Mouse (Mus musculus) myocyte (in vitro differentiated cells): ENCODE data around the gene Tmem147. TPM values are rescaled to one million over a fixed set of nuclear protein-coding genes. Genes with fewer than 3 reads are reported as not detected.
"Not testable (repeated sequence)": the region's sequence is repeated elsewhere in the genome, so short reads cannot be mapped to it uniquely, and the experiment has no call there.

Experiments used
- H3K27me3 ChIP-seq: one replicate; pipeline ENCODE4 v1.6.1; 2011; ENCODE audit not compliant: control insufficient read depth, insufficient read depth, insufficient read length
- H3K36me3 ChIP-seq: one replicate; pipeline ENCODE4 v1.6.1; 2011; ENCODE audit not compliant: control insufficient read depth, insufficient read depth
- H3K4me2 ChIP-seq: one replicate; pipeline ENCODE4 v1.6.1; 2011; ENCODE audit warnings: low read depth, control low read depth
- H3K4me3 ChIP-seq: one replicate; pipeline ENCODE4 v1.5.1; 2011; ENCODE audit warnings: mild to moderate bottlenecking, control low read depth, moderate library complexity
- H3K79me2 ChIP-seq: one replicate; pipeline ENCODE4 v1.6.1; 2011; ENCODE audit not compliant: control insufficient read depth, insufficient read depth
- H3ac ChIP-seq: one replicate; pipeline ENCODE4 v1.6.1; 2011; ENCODE audit not compliant: control insufficient read depth, insufficient read length
- CEBPB ChIP-seq: IDR thresholded peaks from 2 replicates; pipeline ENCODE4 v1.6.1; 2011; ENCODE audit warnings: mild to moderate bottlenecking, moderate library complexity; ENCODE audit not compliant: poor library complexity, insufficient read depth, severe bottlenecking
- E2F4 ChIP-seq: IDR thresholded peaks from one replicate; pipeline ENCODE4 v1.6.1; 2011; ENCODE audit warnings: mild to moderate bottlenecking, control low read depth, moderate library complexity; ENCODE audit not compliant: insufficient read depth
- MAX ChIP-seq: IDR thresholded peaks from one replicate; pipeline ENCODE4 v1.6.1; 2011; ENCODE audit warnings: low read depth, mild to moderate bottlenecking, control low read depth
- MYOD1 ChIP-seq, 3 experiments: IDR thresholded peaks; one replicate each; pipeline ENCODE4 v1.6.1; 2011; ENCODE audit warnings: control low read depth in 2 of 3, low read depth in 2 of 3, mild to moderate bottlenecking in 2 of 3, moderate library complexity in 1 of 3; ENCODE audit not compliant: insufficient read length in 2 of 3, control insufficient read depth in 1 of 3
- MYOG ChIP-seq, 3 experiments: IDR thresholded peaks; one replicate each; pipeline ENCODE4 v1.6.1; 2011; ENCODE audit warnings: control low read depth in 2 of 3, low read depth in 2 of 3, mild to moderate bottlenecking in 2 of 3; ENCODE audit not compliant: insufficient read length in 2 of 3, control insufficient read depth in 1 of 3, insufficient read depth in 1 of 3
- POLR2A ChIP-seq: IDR thresholded peaks from one replicate; pipeline ENCODE4 v1.6.1; 2011; ENCODE audit warnings: low read depth, mild to moderate bottlenecking, control low read depth, moderate library complexity; ENCODE audit not compliant: insufficient read length
- POLR2AphosphoS2 ChIP-seq: IDR thresholded peaks from one replicate; pipeline ENCODE4 v1.6.1; 2011; ENCODE audit warnings: low read depth, control low read depth; ENCODE audit not compliant: insufficient read length
- REST ChIP-seq: IDR thresholded peaks from one replicate; pipeline ENCODE4 v1.6.1; 2011; ENCODE audit warnings: mild to moderate bottlenecking, control low read depth, moderate library complexity; ENCODE audit not compliant: insufficient read depth, insufficient read length
- SRF ChIP-seq: IDR thresholded peaks from one replicate; pipeline ENCODE4 v1.6.1; 2011; ENCODE audit warnings: low read depth; ENCODE audit not compliant: control insufficient read depth, insufficient read length
- USF1 ChIP-seq: IDR thresholded peaks from one replicate; pipeline ENCODE4 v1.6.1; 2011; ENCODE audit warnings: low read depth, mild to moderate bottlenecking, control low read depth, moderate library complexity
- polyA plus RNA-seq: library from polyadenylated mRNA; unstranded; fragments of >200 nt; fragmentation: generic; extraction: Trizol; gene quantifications from one replicate; pipeline ENCODE4 v1.2.1, GENCODE M21; 2012; ENCODE audit warnings: missing spikeins

Gene Tmem147
- polyA plus RNA-seq, 1 experiment, result 241 TPM

- no peak overlapping the region for H3K4me3 ChIP-seq
- H3ac ChIP-seq, result no peak overlapping the region
- TF ChIP-seq SRF (no peak), MAX (no peak), E2F4 (no peak), MYOD1 (IDR thresholded peaks at IDR 0.05; ENCODE audit: control insufficient read depth in 1 of 3, insufficient read length in 2 of 3, low read depth in 2 of 3) (no peak)
- no peaks in the 10 kb centered on the region for H3K36me3 ChIP-seq
- H3K27me3 ChIP-seq, result no peaks in the 10 kb centered on the region
- H3K79me2 ChIP-seq, result no peaks in the 10 kb centered on the region
- no peak overlapping the region for H3K4me2 ChIP-seq
Observed at GRCm38 (mm10) chr7:30736211-30736610, 6.9 kb upstream of the Tmem147 start.

GRCm38 (mm10) chr7:30730064-30730722, 853 bp upstream of the Tmem147 start:
- Histone ChIP-seq H3K4me3 (peak overlapping the region; percentile 89), H3K4me2 (peak overlapping the region; percentile 71), H3K79me2 (peaks cover 11% of the 10 kb centered on the region), H3ac (peak overlapping the region; percentile 68)
- H3K36me3 ChIP-seq, H3K27me3 ChIP-seq: not testable (repeated sequence)

DNA sequence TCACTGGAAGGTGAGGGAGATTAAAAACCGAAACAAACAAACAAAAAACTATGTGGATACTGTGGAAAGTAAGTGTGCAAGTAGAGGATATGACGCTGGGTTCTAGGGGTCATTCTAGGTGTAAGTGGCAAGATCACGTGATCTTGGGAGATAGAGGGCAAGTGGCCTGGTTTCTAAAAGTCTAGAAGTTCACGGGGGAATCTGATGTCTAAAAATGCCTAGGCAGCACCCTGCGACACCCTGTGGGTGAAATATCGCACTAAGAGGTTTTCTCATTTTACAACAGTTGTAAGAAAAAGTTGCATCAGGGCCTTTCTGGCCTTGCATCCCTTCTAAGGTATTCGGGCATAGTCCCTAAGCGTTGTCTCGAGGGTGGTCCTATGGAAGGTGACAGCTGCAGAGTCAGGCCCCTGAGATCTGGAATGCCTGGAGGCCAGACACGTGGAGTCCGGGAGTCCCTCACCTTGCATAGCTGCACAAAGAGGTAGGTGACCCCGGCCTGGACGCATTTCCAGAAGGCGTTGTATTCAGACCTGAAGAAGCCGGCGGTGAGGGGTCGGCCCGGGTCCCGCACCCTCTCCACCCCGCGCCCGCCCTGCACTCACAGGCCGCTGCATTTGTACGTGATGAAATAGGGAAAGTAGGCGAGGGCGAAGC, 473 bp downstream of the Tmem147 start:
- peak overlapping the region; percentile 89 for H3K4me3 ChIP-seq
- H3ac ChIP-seq, result peak overlapping the region; percentile 68
- H3K79me2 ChIP-seq, result peaks cover 11% of the 10 kb centered on the region
- H3K4me2 ChIP-seq, result peak overlapping the region; percentile 90
- peaks cover 7% of the 10 kb centered on the region for H3K36me3 ChIP-seq
- H3K27me3 ChIP-seq, result no peaks in the 10 kb centered on the region
- no peak for TF ChIP-seq REST
- peak in 1 of 3 experiments; percentile 12 for TF ChIP-seq MYOD1 (IDR thresholded peaks at IDR 0.05; ENCODE audit: control insufficient read depth in 1 of 3, insufficient read length in 2 of 3, low read depth in 2 of 3)
- TF ChIP-seq MYOG (IDR thresholded peaks at IDR 0.05; ENCODE audit: control insufficient read depth in 1 of 3, insufficient read depth in 1 of 3, insufficient read length in 2 of 3, low read depth in 2 of 3), result peak in 1 of 3 experiments; percentile 21
- TF ChIP-seq POLR2AphosphoS2, result no peak
- TF ChIP-seq E2F4, result no peak
- peak; percentile 68 for TF ChIP-seq USF1

GRCm38 (mm10) chr7:30728214-30728613, 1.1 kb downstream of the Tmem147 start:
- Histone ChIP-seq H3K36me3 (peaks cover 7% of the 10 kb centered on the region), H3K4me2 (peak overlapping the region; percentile 90), H3K27me3 (no peaks in the 10 kb centered on the region), H3ac (no peak overlapping the region), H3K79me2 (peaks cover 11% of the 10 kb centered on the region), H3K4me3 (peak overlapping the region; percentile 89)
- TF ChIP-seq USF1 (no peak), REST (no peak)

DNA sequence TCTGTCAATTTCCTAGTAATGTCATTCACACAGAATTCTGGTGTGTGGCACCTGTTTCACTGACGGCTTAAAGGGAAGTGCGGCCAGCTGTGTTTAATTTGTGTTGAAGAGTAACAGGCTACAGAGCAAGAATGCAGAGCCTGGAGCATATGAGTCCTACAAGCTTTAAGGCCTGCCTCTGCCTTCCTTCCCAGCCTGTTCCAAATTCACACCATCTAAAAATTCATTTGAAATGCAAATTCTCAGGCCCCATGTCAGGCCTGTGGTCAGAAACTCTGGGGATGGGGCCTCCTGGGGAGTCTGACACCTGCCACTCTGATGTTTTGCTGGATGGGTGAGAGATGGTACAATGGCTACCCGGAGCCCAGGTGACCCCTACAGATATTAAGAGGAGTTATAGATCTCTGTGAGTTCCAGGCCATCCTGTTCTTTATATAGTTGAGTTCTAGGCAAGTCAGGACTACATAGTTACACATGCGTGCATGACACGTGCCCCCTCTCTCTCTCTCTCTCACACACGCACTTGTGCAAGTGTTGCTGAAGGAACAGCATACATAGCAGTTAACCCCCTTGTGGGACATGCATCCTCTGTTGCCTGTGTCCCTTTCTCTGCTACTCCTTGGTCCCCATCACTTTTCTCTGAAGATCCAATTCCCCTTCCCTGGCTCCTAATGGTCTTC, 5.9 kb downstream of the Tmem147 start:
- Histone ChIP-seq H3K27me3 (peaks cover 28% of the 10 kb centered on the region), H3K4me3 (no peak overlapping the region)
- TF ChIP-seq CEBPB (no peak), POLR2AphosphoS2 (peak; percentile 58)

DNA sequence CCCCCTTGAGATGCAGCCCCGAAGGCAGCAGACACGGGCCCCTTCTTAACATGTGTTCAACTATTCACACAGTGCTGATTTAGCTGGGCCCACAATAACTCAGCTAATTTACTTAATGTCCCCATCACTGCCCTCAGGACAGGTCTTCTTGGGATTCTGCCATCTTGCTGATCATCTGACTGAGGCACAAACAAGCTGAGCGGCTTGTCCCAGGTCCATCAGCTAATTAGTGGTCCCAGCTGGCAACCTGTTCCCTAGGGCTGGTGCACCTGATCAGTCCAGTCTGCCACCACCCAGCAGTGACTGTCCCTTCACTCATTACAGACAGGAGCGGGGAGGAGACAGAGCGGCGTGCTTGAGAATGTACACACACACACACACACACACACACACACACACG, 8.1 kb downstream of the Tmem147 start:
- no peak overlapping the region for H3K4me2 ChIP-seq
- no peak overlapping the region for H3ac ChIP-seq
- TF ChIP-seq MAX (no peak), E2F4 (no peak), CEBPB (no peak), MYOD1 (IDR thresholded peaks at IDR 0.05; ENCODE audit: control insufficient read depth in 1 of 3, insufficient read length in 2 of 3, low read depth in 2 of 3) (no peak), POLR2A (no peak)
- H3K36me3 ChIP-seq, result no peaks in the 10 kb centered on the region
- no peak overlapping the region for H3K4me3 ChIP-seq
- peaks cover 47% of the 10 kb centered on the region for H3K27me3 ChIP-seq
- H3K79me2 ChIP-seq, result no peaks in the 10 kb centered on the region

More for the DNA sequence above, 5.9 kb downstream of the Tmem147 start:
- no peak overlapping the region for H3ac ChIP-seq
- peaks cover 7% of the 10 kb centered on the region for H3K36me3 ChIP-seq
- H3K4me2 ChIP-seq, result no peak overlapping the region
- peaks cover 5% of the 10 kb centered on the region for H3K79me2 ChIP-seq
